Mouse (Mus musculus): Measurements from ENCODE around the gene Olfr12.

DNA sequence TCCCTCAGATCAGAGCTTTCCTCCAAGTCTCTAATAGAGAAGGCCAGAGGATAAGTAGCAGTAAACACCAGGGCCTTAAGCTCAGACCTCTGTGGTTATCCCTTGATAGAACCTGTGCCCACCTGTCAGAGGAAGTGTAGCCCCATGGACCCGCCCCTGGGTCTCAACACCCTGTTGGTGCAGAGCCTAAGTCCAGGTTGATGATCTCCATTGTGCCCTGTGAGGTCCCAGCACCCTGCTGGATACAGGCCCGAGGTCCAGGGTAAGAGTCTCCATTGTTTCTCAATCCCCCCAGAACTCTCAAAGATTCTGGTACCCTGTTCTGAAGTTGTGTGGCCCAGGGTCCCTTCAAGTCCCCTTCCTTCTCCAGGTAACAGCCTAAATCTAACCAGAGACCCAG lies 28.5 kb downstream of the Olfr12 start:
- TF ChIP-seq CTCF (IDR thresholded peaks at IDR 0.05; ENCODE audit: low read depth) (no peak), EP300 (optimal IDR thresholded peaks at IDR 0.05) (no peak)

Measured in stomach, postnatal 0 days (tissue).